8 mouse cellular contexts compared by ENCODE assay signal in the genomic region with DNA sequence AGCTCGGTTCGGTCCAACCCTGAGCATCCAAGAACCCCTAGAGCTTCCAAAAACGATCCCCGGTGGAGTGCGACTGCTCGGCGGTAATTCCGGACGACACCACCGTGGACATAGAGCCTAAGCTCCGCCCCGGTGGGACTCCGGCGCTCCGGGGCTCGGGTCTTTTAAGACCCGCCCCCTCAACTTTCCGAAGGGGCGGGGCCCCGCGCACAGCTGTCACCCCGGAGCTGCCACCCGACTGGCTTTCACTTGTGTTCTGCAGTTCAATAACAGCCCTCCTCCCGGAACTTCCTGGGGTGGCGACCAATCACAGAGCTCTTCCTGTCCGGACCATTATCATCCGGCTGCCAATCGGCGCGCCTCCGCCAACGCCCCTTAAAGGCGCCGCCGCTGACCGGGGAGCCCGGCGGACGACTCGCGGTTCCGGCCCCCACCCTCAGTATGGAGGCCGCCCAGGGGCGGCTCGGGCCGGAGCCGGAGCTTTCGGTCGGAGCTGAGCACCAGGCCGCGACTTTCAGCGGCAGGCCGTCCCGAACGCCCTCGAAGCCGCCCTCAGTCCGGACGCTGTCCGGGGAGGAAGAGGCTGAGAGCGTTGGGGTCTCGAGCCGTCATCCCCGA. TPM values are rescaled to one million over a fixed set of nuclear protein-coding genes. Genes with fewer than 3 reads are reported as not detected.
DNase-seq lines count a peak whose midpoint lies in the region; ATAC-seq lines count a peak whose summit lies in the region.

Gene Borcs6 (plus strand): TSS at position 361 of the 618 bp plus-strand sequence.

- H3K9ac ChIP-seq in hindbrain, embryonic 12.5 days: peak within 1 kb of the TSS; percentile 94

- H3K9me3 ChIP-seq in hindbrain, embryonic 12.5 days (replicated peaks): no peaks in the 10 kb centered on the region

- peak within 1 kb of the TSS; percentile 92 for H3K27ac ChIP-seq in hindbrain, embryonic 12.5 days

- no peaks in the 10 kb centered on the region for H3K36me3 ChIP-seq in hindbrain, embryonic 12.5 days

- peak; percentile 94 for ATAC-seq in hindbrain, embryonic 12.5 days (ENCODE audit: low FRiP score)

- no peaks in the 10 kb centered on the region; the same call in 1 of the 2 replicates for H3K27me3 ChIP-seq in hindbrain, embryonic 12.5 days

- peak; percentile 99 for DNase-seq in Muller cell, postnatal 12 days (ENCODE audit: inconsistent ontology term)
- peak; percentile 99 for DNase-seq in cerebellum, adult 9-11 months
- peak; percentile 95 to 98 for DNase-seq in frontal cortex, postnatal 10 days (ENCODE audit: low spot score in 2 of 2)
- DNase-seq in layer of hippocampus, postnatal 25 days (ENCODE audit: extremely low spot score in 1 of 2, low spot score in 1 of 2): peak; percentile 80 to 91
- peak; percentile 99 for DNase-seq in lung, postnatal 25 days (ENCODE audit: low spot score)
- DNase-seq in retina, embryonic 14.5 days (ENCODE audit: low spot score): peak; percentile 97
- peak; percentile 94 for DNase-seq in thymus, postnatal 4 days

- H3K4me1 ChIP-seq in hindbrain, embryonic 12.5 days: peaks cover 27% of the 10 kb centered on the region

- 0% methylated on average over 61 of the region's 64 CpGs for WGBS in hindbrain, embryonic 12.5 days

- peak within 1 kb of the TSS; percentile 87 for H3K4me3 ChIP-seq in hindbrain, embryonic 12.5 days

- peak within 1 kb of the TSS; percentile 97 for H3K4me2 ChIP-seq in hindbrain, embryonic 12.5 days (replicated peaks)

RNA-seq across cellular contexts. Expression of gene Borcs6, which starts in this region (rescaled TPM):
- 15.8 and 16.6 TPM in 2 replicates for polyA plus RNA-seq in hindbrain, embryonic 12.5 days (2016; fragmentation: Nextera tagmentation; extraction: Ambion mirVana)
- total RNA-seq in layer of hippocampus, postnatal 25 days (2021): 10 to 100 TPM; 27.4 to 31.4 TPM

Comparison
In these comparisons a context has a peak if more than half of its experiments do, and no peak if none do; other contexts are left out.
1. Peak in every context shown above with its lines: DNase-seq, ATAC-seq, H3K4me3 ChIP-seq and H3K27ac ChIP-seq.